Mouse (Mus musculus) liver, embryonic 14.5 days (tissue): ENCODE measurements around the gene Ciao2a. TPM values are rescaled to one million over a fixed set of nuclear protein-coding genes. Genes with fewer than 3 reads are reported as not detected.

Experiments
- ATAC-seq: fragments of 200-750 bp; cut with Nextera tagmentation; 2 replicates; pipeline ENCODE4 v1.8.0; 2017; ENCODE audit warnings: moderate number of reproducible peaks, mild to moderate bottlenecking, moderate library complexity; ENCODE audit not compliant: insufficient read depth
- DNase-seq, 3 experiments: peaks; one replicate each; pipeline ENCODE4 v3.0.0-alpha.2; 2012 to 2013; ENCODE audit warnings: low read depth in 3 of 3, low spot score in 3 of 3
- H3K27ac ChIP-seq: fragments of 300-500 bp; sonication (generic); 2 replicates; pipeline ENCODE4 v1.5.1; 2014; ENCODE audit warnings: moderate library complexity, mild to moderate bottlenecking, control low read depth, inconsistent platforms
- H3K27me3 ChIP-seq: fragments of 300-500 bp; sonication (generic); 2 replicates; pipeline ENCODE4 v1.6.1; 2014; ENCODE audit warnings: mild to moderate bottlenecking, low read length, moderate library complexity; ENCODE audit not compliant: control insufficient read depth, insufficient read depth
- H3K36me3 ChIP-seq: fragments of 300-500 bp; sonication (generic); replicated peaks from 2 replicates; pipeline ENCODE4 v1.6.1; 2014; ENCODE audit warnings: low read depth; ENCODE audit not compliant: control insufficient read depth, insufficient read depth
- H3K4me1 ChIP-seq, 2 experiments: fragments of 200-500 bp in 1 of 2; fragments of 300-500 bp in 1 of 2; sonication (generic) in 1 of 2; replicated peaks; 2 replicates each; pipeline ENCODE4 v1.6.1; 2012 to 2014; ENCODE audit warnings: antibody characterized with exemption in 1 of 2, inconsistent platforms in 1 of 2, low read length in 1 of 2; ENCODE audit not compliant: control insufficient read depth in 2 of 2, insufficient read depth in 2 of 2
- H3K4me2 ChIP-seq: fragments of 300-500 bp; sonication (generic); 2 replicates; pipeline ENCODE4 v1.6.1; 2014; ENCODE audit warnings: low read depth, mild to moderate bottlenecking, control low read depth, moderate library complexity
- H3K4me3 ChIP-seq, 2 experiments: fragments of 200-500 bp in 1 of 2; fragments of 300-500 bp in 1 of 2; sonication (generic) in 1 of 2; 2 replicates each; pipeline ENCODE4 v1.5.1; 2012 to 2014; ENCODE audit warnings: low read depth in 2 of 2, low read length in 2 of 2, mild to moderate bottlenecking in 2 of 2, control low read depth in 1 of 2, inconsistent platforms in 1 of 2, moderate library complexity in 1 of 2; ENCODE audit not compliant: insufficient read depth in 1 of 2
- H3K9ac ChIP-seq: fragments of 300-500 bp; sonication (generic); replicated peaks from 2 replicates; pipeline ENCODE4 v1.6.1; 2014; ENCODE audit warnings: mild to moderate bottlenecking, control low read depth, moderate library complexity
- H3K9me3 ChIP-seq: fragments of 300-500 bp; sonication (generic); 2 replicates; pipeline ENCODE4 v1.6.1; 2016; ENCODE audit warnings: low read length, mixed read lengths; ENCODE audit not compliant: control insufficient read depth
- CTCF ChIP-seq: IDR thresholded peaks from 2 replicates; pipeline ENCODE4 v1.5.1; 2016; ENCODE audit warnings: antibody characterized with exemption, low read depth, control low read depth
- EP300 ChIP-seq: IDR thresholded peaks from 2 replicates; pipeline ENCODE4 v1.6.1; 2016; ENCODE audit warnings: antibody characterized with exemption, low read depth
- WGBS: fragments of 180-500 bp; shearing (Covaris S2); extraction: QIAGEN DNeasy Blood & Tissue Kit; methylation state at CpG from one replicate; pipeline ENCODE4 v1.1.7; 2014; ENCODE audit not compliant: insufficient replicate concordance; 5-methylcytosine and 5-hydroxymethylcytosine counted together
- polyA plus RNA-seq, 2 experiments: library from polyadenylated mRNA; depleted of rRNA in 1 of 2; stranded (reverse) in 1 of 2; unstranded in 1 of 2; fragments of >200 nt; fragmentation: Nextera tagmentation in 1 of 2; extraction: Ambion mirVana in 1 of 2; gene quantifications; 2 replicates each; pipeline versions ENCODE4 v1.2.1 to v1.2.3; 2012 to 2014

Ciao2a gene
- polyA plus RNA-seq, 2 experiments, result 50.1 to 132 TPM

DNA sequence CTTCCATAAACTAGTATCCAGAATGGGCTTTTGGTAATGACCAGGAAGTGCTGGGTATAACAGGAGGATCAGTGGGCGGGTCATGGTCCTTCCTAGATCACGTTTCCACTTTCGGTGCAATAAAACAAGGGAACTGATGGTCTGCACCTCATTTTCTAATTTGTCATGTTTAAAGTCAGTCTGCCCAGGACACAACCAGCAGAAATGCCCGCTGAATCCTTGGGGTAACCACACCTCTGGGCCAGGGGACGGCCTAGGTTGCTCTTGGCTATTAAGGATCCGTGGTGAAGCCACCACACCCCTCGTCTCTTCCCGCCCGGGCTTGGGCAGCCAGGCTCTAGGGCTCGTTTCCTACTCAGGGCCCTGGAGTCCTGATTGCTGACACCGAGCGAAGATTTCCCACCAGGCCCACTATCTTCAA lies 2.3 kb upstream of the Ciao2a start:
- Histone ChIP-seq H3K27me3 (no peaks in the 10 kb centered on the region), H3K4me2 (peak overlapping the region; percentile 96), H3K9me3 (no peaks in the 10 kb centered on the region), H3K36me3 (peaks cover 1% of the 10 kb centered on the region), H3K27ac (peak overlapping the region; percentile 87), H3K4me3 (peak overlapping the region; percentile 91 to 92), H3K9ac (peak overlapping the region; percentile 91), H3K4me1 (peaks cover 46 to 51% of the 10 kb centered on the region in 2 experiments)
- DNase-seq, result peak in 1 of 3 experiments; percentile 46
- WGBS, result under 1% methylated on average over 12 of the region's 12 CpGs
- peak; percentile 58 for ATAC-seq
- no peak for TF ChIP-seq CTCF
- TF ChIP-seq EP300, result no peak

- Histone ChIP-seq H3K36me3 (peaks cover 6% of the 10 kb centered on the region), H3K4me3 (peak overlapping the region; percentile 91 to 92), H3K9me3 (no peaks in the 10 kb centered on the region), H3K27ac (peak overlapping the region; percentile 94), H3K27me3 (no peaks in the 10 kb centered on the region), H3K4me2 (peak overlapping the region; percentile 96), H3K9ac (peak overlapping the region; percentile 91), H3K4me1 (peaks cover 42 to 50% of the 10 kb centered on the region in 2 experiments)
- TF ChIP-seq CTCF (peak; percentile 29; the same call in 1 of the 2 replicates), EP300 (peak; percentile 47)
- 9% methylated on average over 33 of the region's 33 CpGs for WGBS
- DNase-seq, result peak; percentile 96 to 98 (median 97)
- peak; percentile 92 for ATAC-seq
Observed at GRCm38 (mm10) chr9:66124681-66125542, 1.5 kb upstream of the Ciao2a start.

DNA sequence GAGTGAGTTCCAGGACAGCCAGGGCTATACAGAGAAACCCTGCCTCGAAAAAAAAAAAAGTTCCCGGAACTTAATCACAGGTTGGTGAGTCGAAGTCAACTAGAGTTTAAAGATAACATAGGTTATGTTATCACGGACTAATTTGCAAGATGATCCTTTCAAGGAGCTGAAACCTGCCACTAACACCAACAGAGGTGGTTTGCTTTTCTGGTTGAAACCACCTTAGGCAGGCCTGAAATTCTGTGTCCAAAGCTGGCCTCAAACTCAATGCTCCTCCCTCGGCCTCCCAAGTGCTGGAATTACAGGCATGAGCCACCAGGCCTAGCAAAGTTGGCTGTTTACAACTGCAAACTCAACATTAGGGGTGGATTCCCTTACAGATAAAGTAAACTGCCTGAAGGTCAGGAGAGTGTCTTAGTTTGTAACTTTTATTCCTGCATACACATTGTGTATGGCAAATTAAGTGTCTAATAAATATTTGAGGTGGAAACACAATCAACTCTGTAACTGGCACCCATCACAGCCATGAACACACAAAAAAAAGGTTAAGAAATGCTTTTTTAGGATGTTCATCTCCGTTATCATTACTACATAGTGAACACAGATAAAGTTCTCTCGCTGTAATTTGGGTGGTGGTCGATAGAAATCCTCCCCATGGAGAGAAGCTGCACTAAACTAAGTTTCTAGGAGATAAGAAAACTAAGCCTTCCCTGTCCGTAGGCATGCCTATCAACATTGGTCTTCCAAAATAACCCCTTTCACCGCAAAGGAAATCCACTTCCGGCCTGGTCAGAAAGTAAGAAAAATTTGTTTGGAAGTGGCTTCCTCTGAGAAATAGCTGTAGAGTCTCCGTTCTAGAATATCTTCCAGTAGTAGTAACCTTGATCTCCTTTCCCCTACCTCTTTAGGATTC lies 612 bp upstream of the Ciao2a start:
- Histone ChIP-seq H3K36me3 (peaks cover 12% of the 10 kb centered on the region), H3K27me3 (no peaks in the 10 kb centered on the region), H3K27ac (peak overlapping the region; percentile 94), H3K9me3 (no peaks in the 10 kb centered on the region), H3K4me3 (peak overlapping the region; percentile 81 to 88), H3K4me2 (peak overlapping the region; percentile 96), H3K9ac (peak overlapping the region; percentile 81), H3K4me1 (peaks cover 33 to 42% of the 10 kb centered on the region in 2 experiments)
- 6% methylated on average over 12 of the region's 12 CpGs for WGBS
- ATAC-seq (no peak), DNase-seq (peak in 1 of 3 experiments; percentile 46)
- TF ChIP-seq CTCF, result no peak
- TF ChIP-seq EP300, result no peak; the same call in 1 of the 2 replicates

DNA sequence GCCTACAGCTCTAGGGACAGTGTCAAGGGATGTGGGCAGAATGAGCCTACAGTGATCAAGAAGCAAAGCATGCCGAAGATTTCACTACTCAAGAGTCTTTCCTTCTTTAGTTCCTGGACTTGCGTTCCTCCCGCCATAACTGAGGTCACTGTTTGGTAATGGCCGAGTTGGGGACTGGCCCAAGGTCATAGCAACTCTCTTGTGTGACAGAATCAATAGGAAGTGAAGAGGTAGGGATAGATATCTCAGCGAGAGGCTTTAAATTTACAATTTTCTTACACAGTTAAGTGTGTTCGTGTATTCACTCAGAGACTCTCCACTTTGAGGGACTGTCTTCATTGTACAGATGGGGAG lies 759 bp downstream of the Ciao2a start:
- 11% methylated on average over 6 of the region's 6 CpGs for WGBS
- peak overlapping the region; percentile 96 for H3K4me2 ChIP-seq
- TF ChIP-seq CTCF, result no peak
- no peak for TF ChIP-seq EP300
- peaks cover 14% of the 10 kb centered on the region for H3K36me3 ChIP-seq
- H3K27me3 ChIP-seq, result no peaks in the 10 kb centered on the region
- no peak for ATAC-seq
- H3K9me3 ChIP-seq, result no peaks in the 10 kb centered on the region
- peak overlapping the region; percentile 84 for H3K27ac ChIP-seq
- peak overlapping the region; percentile 86 for H3K9ac ChIP-seq
- no peak for DNase-seq
- peaks cover 26 to 38% of the 10 kb centered on the region in 2 experiments for H3K4me1 ChIP-seq
- H3K4me3 ChIP-seq, result peak overlapping the region; percentile 81 to 88
